Mouse (Mus musculus) kidney, postnatal 14 days (tissue): ENCODE data around the gene Hdac4.

ENCODE experiments used
- DNase-seq: peaks from one replicate; pipeline ENCODE4 v3.0.0; 2022; ENCODE audit warnings: mixed read lengths

Hdac4 gene

GRCm38 (mm10) chr1:91959891-91960290, 235.6 kb downstream of the Hdac4 start:
- no peak for DNase-seq

GRCm38 (mm10) chr1:91959044-91959443, 236.5 kb downstream of the Hdac4 start:
- no peak for DNase-seq

- no peak for DNase-seq
These were observed 239.3 kb downstream of the Hdac4 start for GRCm38 (mm10) chr1:91956229-91956628.

- no peak for DNase-seq
These were observed 240.5 kb downstream of the Hdac4 start for GRCm38 (mm10) chr1:91954954-91955353.

- no peak for DNase-seq
These were observed 242.6 kb downstream of the Hdac4 start for GRCm38 (mm10) chr1:91952912-91953311.

GRCm38 (mm10) chr1:91947441-91947840, 248.1 kb downstream of the Hdac4 start:
- DNase-seq, result no peak

- no peak for DNase-seq
These were observed 252.9 kb downstream of the Hdac4 start for GRCm38 (mm10) chr1:91942583-91942982.

GRCm38 (mm10) chr1:91942031-91942430, 253.5 kb downstream of the Hdac4 start:
- no peak for DNase-seq

GRCm38 (mm10) chr1:91941094-91941493, 254.4 kb downstream of the Hdac4 start:
- DNase-seq, result no peak

GRCm38 (mm10) chr1:91935171-91935570, 260.3 kb downstream of the Hdac4 start:
- DNase-seq, result no peak

- DNase-seq, result no peak
These were observed 261.8 kb downstream of the Hdac4 start for GRCm38 (mm10) chr1:91933681-91934080.

GRCm38 (mm10) chr1:91932221-91932620, 263.3 kb downstream of the Hdac4 start:
- peak; percentile 27 for DNase-seq

GRCm38 (mm10) chr1:91931786-91932185, 263.7 kb downstream of the Hdac4 start:
- peak; percentile 62 for DNase-seq

GRCm38 (mm10) chr1:91931196-91931595, 264.3 kb downstream of the Hdac4 start:
- DNase-seq, result peak; percentile 52

- no peak for DNase-seq
These were observed 266.4 kb downstream of the Hdac4 start for GRCm38 (mm10) chr1:91929051-91929450.

GRCm38 (mm10) chr1:91927536-91928315, 267.8 kb downstream of the Hdac4 start:
- no peak for DNase-seq

- no peak for DNase-seq
These were observed 271.9 kb downstream of the Hdac4 start for GRCm38 (mm10) chr1:91923567-91923966.

- no peak for DNase-seq
These were observed 273.0 kb downstream of the Hdac4 start for GRCm38 (mm10) chr1:91922235-91923152.

GRCm38 (mm10) chr1:91921702-91922101, 273.8 kb downstream of the Hdac4 start:
- DNase-seq, result no peak

- DNase-seq, result no peak
These were observed 274.2 kb downstream of the Hdac4 start for GRCm38 (mm10) chr1:91921279-91921678.

- DNase-seq, result no peak
These were observed 275.4 kb downstream of the Hdac4 start for GRCm38 (mm10) chr1:91920038-91920589.

GRCm38 (mm10) chr1:91918257-91918800, 277.2 kb downstream of the Hdac4 start:
- DNase-seq, result no peak

- peak; percentile 71 for DNase-seq
These were observed 277.9 kb downstream of the Hdac4 start for GRCm38 (mm10) chr1:91917596-91917995.
